Mouse (Mus musculus) stomach, embryonic 14.5 days (tissue): Measurements from ENCODE around the gene Lsr. TPM values are rescaled to one million over a fixed set of nuclear protein-coding genes. Genes with fewer than 3 reads are reported as not detected.

Experiments
- ATAC-seq: fragments of 200-750 bp; cut with Nextera tagmentation; 2 replicates; pipeline ENCODE4 v1.8.0; 2017; ENCODE audit warnings: low read depth, moderate TSS enrichment; ENCODE audit not compliant: insufficient number of reproducible peaks, insufficient read depth, low FRiP score
- H3K27ac ChIP-seq: fragments of 300-500 bp; sonication (generic); 2 replicates; pipeline ENCODE4 v1.5.1; 2014; ENCODE audit warnings: mild to moderate bottlenecking, low read length, moderate library complexity, mixed read lengths
- H3K27me3 ChIP-seq: fragments of 300-500 bp; sonication (generic); 2 replicates; pipeline ENCODE4 v1.6.1; 2014; ENCODE audit warnings: low read length, control low read depth, mixed read lengths; ENCODE audit not compliant: control insufficient read depth, insufficient read depth
- H3K36me3 ChIP-seq: fragments of 300-500 bp; sonication (generic); 2 replicates; pipeline ENCODE4 v1.6.1; 2014; ENCODE audit warnings: mild to moderate bottlenecking, control low read depth, low read length, moderate library complexity, mixed read lengths; ENCODE audit not compliant: control insufficient read depth, insufficient read depth
- H3K4me1 ChIP-seq: fragments of 300-500 bp; sonication (generic); 2 replicates; pipeline ENCODE4 v1.6.1; 2014; ENCODE audit warnings: low read length, control low read depth, mixed read lengths; ENCODE audit not compliant: control insufficient read depth, insufficient read depth
- H3K4me2 ChIP-seq: fragments of 300-500 bp; sonication (generic); replicated peaks from 2 replicates; pipeline ENCODE4 v1.6.1; 2014; ENCODE audit warnings: low read depth, low read length, control low read depth
- H3K4me3 ChIP-seq: fragments of 300-500 bp; sonication (generic); 2 replicates; pipeline ENCODE4 v1.5.1; 2014; ENCODE audit warnings: low read depth, low read length, control low read depth
- H3K9ac ChIP-seq: fragments of 300-500 bp; sonication (generic); replicated peaks from 2 replicates; pipeline ENCODE4 v1.6.1; 2014; ENCODE audit warnings: low read depth, mild to moderate bottlenecking, control low read depth, low read length, moderate library complexity, mixed read lengths
- H3K9me3 ChIP-seq: fragments of 300-500 bp; sonication (generic); 2 replicates; pipeline ENCODE4 v1.6.1; 2016; ENCODE audit warnings: low read depth, low read length, control low read depth; ENCODE audit not compliant: control insufficient read depth
- WGBS: fragments of 180-500 bp; shearing (Covaris S2); extraction: QIAGEN DNeasy Blood & Tissue Kit; methylation state at CpG from one replicate; pipeline ENCODE4 v1.1.7; 2014; 5-methylcytosine and 5-hydroxymethylcytosine counted together
- polyA plus RNA-seq: library from polyadenylated mRNA; unstranded; fragments of >200 nt; fragmentation: Nextera tagmentation; extraction: Ambion mirVana; gene quantifications from 2 replicates; pipeline ENCODE4 v1.2.1, GENCODE M21; 2014

The Lsr gene
- 70.5 and 79.5 TPM in 2 replicates for polyA plus RNA-seq

DNA sequence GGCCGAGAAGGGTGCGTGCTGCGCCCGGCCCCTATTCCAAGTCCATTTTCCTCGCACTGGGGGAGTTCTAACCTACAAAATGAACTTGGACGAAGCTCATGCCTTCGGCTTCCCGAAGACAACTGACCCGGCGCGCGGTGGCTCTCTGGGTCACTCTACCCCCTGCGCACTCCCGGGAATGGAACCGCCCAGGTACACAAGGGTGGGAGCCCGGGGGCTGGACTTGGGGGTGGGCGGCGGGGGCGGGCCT, at the start of gene Lsr:
TSS of gene Lsr (minus strand) at position 214 of the 250 bp plus-strand sequence.
- WGBS, result 1% methylated on average over 19 of the region's 19 CpGs

DNA sequence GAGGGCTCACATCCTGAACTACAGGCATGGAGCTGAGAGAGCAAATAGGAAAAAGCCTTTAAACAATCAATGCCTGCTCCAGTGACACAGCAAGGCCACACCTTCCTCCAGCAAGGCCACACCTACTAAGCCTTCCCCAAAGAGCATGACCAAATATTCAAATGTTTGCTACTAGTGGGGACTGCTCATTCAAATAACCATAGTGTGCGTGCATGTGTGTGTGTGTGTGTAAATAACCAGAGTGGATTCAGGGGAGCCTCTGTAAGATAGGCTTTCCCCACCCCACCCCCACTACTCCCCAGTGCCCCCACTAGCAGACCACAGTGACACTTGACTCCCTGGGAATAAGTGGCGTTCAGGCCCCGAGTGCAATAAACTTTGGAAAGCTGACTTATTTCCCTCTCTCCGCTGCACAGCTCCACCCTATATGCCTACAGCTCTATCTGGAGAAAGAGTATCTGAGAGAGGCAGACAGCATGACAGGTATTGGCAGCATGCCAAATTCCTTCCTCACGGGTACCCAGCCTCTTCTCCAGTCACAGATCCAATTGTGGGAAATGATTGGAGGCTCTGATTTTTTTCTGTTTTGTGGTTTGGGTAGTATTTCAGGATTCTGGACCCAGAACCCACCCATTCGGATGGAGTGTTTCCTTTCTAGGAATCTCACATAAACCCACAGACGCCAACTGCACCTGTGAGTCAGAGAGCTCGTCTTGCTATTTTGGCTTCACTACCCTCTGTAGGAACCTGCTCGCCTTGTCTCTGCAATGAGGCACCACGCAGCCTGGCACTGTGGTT, 44.0 kb upstream of the Lsr start:
- H3K27me3 ChIP-seq, result no peaks in the 10 kb centered on the region
- H3K27ac ChIP-seq, result no peak overlapping the region
- no peak overlapping the region for H3K4me2 ChIP-seq
- peaks cover 6% of the 10 kb centered on the region; the same call in 1 of the 2 replicates for H3K4me1 ChIP-seq
- H3K4me3 ChIP-seq, result no peak overlapping the region
- H3K9me3 ChIP-seq, result no peaks in the 10 kb centered on the region
- ATAC-seq, result peak; percentile 40; the same call in 1 of the 2 replicates
- H3K36me3 ChIP-seq, result no peaks in the 10 kb centered on the region
- WGBS, result 34% methylated on average over 10 of the region's 10 CpGs
- H3K9ac ChIP-seq, result no peak overlapping the region

More for the DNA sequence above, at the start of gene Lsr:
- H3K27me3 ChIP-seq, result no peaks in the 10 kb centered on the region
- no peaks in the 10 kb centered on the region for H3K4me1 ChIP-seq
- H3K9me3 ChIP-seq, result no peaks in the 10 kb centered on the region
- peak within 1 kb of the TSS; percentile 49 for H3K9ac ChIP-seq
- 0 out of 2 replicates have a peak, but pooled peaks cover 7% of the 10 kb centered on the region for H3K36me3 ChIP-seq
- peak within 1 kb of the TSS; percentile 89 for H3K27ac ChIP-seq
- H3K4me3 ChIP-seq, result peak within 1 kb of the TSS; percentile 50
- no peak; the same call in 1 of the 2 replicates for ATAC-seq
- H3K4me2 ChIP-seq, result peak within 1 kb of the TSS; percentile 53

DNA sequence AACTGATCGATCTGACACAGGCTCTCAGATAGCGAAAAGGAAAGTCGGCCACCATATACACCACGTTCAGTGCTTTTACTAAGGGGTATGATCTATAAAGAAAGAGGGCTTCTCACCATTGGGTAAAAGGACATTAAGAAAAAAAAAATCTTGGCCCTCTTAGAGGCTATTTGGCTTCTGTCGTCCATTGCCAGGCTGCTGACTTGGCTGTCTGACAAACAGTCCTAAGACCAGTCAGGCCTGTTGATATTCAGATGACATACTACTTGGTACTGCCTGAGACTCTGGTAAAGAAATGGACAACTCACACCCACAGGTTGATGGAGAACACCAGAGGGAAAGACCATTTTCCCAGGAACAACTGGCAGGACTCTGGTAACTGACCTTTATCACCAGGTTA, 39.7 kb upstream of the Lsr start:
- Histone ChIP-seq H3K27ac (no peak overlapping the region), H3K36me3 (no peaks in the 10 kb centered on the region), H3K4me1 (peaks cover 8% of the 10 kb centered on the region; the same call in 1 of the 2 replicates), H3K27me3 (no peaks in the 10 kb centered on the region), H3K9me3 (no peaks in the 10 kb centered on the region), H3K4me3 (no peak overlapping the region), H3K4me2 (no peak overlapping the region), H3K9ac (no peak overlapping the region)
- WGBS, result 73% methylated on average over 5 of the region's 5 CpGs
- ATAC-seq, result no peak

DNA sequence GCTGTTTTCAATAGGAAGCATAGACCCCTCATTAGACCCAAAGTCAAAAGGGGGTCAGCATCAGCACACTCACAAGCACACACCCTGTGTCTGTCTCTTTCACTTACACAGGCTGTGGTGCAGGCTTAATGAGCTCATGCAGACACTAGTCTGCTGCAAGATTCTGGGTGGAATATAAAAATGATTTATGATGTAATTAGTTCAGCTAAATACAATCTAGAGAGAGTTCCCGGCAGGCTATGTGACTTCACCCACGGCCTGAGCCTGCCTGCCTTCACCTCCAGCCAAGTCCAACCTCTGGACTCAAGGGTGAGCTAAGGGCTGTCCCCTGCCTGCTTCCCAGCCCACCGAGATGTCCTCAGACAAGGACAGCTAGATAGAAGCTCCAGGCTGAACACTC, 35.6 kb upstream of the Lsr start:
- Histone ChIP-seq H3K27me3 (no peaks in the 10 kb centered on the region), H3K4me3 (no peak overlapping the region), H3K36me3 (no peaks in the 10 kb centered on the region), H3K4me2 (no peak overlapping the region), H3K4me1 (0 out of 2 replicates have a peak, but pooled peaks cover 2% of the 10 kb centered on the region), H3K9me3 (no peaks in the 10 kb centered on the region), H3K9ac (no peak overlapping the region), H3K27ac (no peak overlapping the region)
- no peak for ATAC-seq
- 37% methylated on average over 3 of the region's 3 CpGs for WGBS

DNA sequence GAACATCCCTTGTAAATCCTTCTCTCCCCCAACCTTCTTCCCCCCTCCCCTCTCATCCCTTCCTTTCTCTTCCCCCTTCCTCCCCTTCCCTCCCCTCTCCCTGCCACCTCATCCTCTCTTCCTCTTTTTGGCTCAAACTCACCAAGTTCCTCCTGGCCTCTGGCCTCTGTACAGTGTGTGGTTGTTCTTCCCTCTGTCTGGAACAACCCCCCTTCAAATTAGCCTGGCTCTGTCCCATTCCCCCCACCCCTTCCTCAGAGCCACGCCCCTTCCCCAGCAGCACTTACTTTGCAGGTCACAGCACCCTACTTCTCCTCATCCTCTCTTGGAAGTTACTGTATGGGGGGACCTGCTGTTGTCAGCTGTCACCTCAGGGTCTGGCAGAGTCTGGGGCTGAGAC, 34.9 kb upstream of the Lsr start:
- no peak for ATAC-seq
- 62% methylated on average over 1 of the region's 1 CpGs for WGBS
- Histone ChIP-seq H3K4me3 (no peak overlapping the region), H3K9ac (no peak overlapping the region), H3K27ac (no peak overlapping the region), H3K4me2 (no peak overlapping the region), H3K4me1 (0 out of 2 replicates have a peak, but pooled peaks cover 2% of the 10 kb centered on the region), H3K9me3 (no peaks in the 10 kb centered on the region), H3K27me3 (no peaks in the 10 kb centered on the region), H3K36me3 (no peaks in the 10 kb centered on the region)

DNA sequence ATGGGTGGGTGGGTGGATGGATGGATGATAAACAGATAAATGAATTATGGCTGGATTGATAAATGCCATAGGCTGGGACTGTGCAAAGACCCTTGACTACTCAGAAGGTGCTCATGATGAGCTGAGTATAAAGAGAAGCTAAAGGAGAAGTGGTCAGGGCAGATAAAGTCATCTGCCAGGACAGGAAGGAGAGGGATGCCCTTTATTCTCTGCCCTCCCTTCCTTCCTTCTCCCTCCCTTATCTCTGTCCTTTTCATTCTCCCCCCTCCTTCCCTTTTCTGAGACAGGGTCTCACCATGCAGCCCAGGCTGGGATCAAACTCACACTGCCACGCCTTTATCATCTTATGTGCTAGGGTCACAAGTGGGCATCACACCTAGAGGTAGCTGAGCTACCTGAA, 34.5 kb upstream of the Lsr start:
- 76% methylated on average over 1 of the region's 1 CpGs for WGBS
- Histone ChIP-seq H3K27ac (no peak overlapping the region), H3K4me3 (no peak overlapping the region), H3K4me2 (no peak overlapping the region), H3K9me3 (no peaks in the 10 kb centered on the region), H3K9ac (no peak overlapping the region), H3K4me1 (0 out of 2 replicates have a peak, but pooled peaks cover 2% of the 10 kb centered on the region), H3K36me3 (no peaks in the 10 kb centered on the region), H3K27me3 (no peaks in the 10 kb centered on the region)
- no peak for ATAC-seq

DNA sequence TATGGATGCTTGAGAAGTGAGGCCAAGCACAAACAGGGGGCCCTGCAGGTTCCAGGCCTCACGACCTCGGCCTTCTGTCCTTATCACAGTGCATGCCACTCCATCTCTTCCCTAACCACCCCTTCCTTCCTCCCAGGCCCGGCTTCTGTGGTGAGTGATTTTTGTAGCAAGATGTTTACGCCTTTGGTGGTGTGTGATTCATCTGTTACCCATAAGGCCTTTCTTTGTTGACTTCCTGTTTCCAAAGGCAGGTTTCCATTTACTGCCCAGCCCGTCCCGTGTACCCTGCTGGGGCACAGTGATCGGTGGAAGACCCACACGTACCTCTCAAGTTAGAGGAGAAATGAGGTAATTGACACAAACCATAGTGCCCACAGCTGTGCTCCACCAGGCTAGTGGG, 29.4 kb upstream of the Lsr start:
- ATAC-seq, result no peak
- WGBS, result 66% methylated on average over 8 of the region's 8 CpGs
- H3K4me3 ChIP-seq, result no peak overlapping the region
- H3K27ac ChIP-seq, result no peak overlapping the region
- H3K9ac ChIP-seq, result no peak overlapping the region
- H3K4me2 ChIP-seq, result no peak overlapping the region
- no peaks in the 10 kb centered on the region for H3K9me3 ChIP-seq
- no peaks in the 10 kb centered on the region for H3K36me3 ChIP-seq
- H3K27me3 ChIP-seq, result no peaks in the 10 kb centered on the region
- H3K4me1 ChIP-seq, result peaks cover 11% of the 10 kb centered on the region; the same call in 1 of the 2 replicates

DNA sequence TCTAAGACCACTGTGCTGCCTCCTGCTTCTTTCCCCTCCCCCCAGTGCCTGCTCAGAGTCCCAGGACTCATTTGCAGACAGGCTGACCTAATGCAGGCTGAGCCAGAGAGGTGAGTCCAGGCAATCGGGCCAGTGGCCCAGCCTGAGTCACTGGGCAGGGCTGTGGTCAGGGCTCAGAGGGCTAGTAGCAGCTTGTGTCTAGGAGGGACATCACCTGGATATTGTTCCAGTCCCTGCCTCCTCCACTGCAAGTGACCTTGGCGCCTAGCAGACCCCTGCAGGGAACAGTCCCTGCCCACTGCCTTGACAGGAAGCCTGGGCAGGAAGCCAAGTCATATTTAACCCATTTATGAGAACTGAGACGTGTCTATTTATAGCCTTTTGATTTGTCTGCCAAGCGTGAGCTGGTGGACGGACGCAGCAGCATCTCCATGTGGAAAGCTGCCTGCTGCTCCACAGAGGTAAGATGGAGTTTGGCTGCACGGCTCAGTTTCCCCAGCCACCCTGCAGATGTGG, 27.3 kb upstream of the Lsr start:
- WGBS, result 12% methylated on average over 7 of the region's 7 CpGs
- Histone ChIP-seq H3K9me3 (no peaks in the 10 kb centered on the region), H3K4me2 (no peak overlapping the region), H3K4me1 (peaks cover 11% of the 10 kb centered on the region; the same call in 1 of the 2 replicates), H3K27ac (peak overlapping the region; percentile 21; the same call in 1 of the 2 replicates), H3K4me3 (no peak overlapping the region), H3K36me3 (no peaks in the 10 kb centered on the region), H3K27me3 (no peaks in the 10 kb centered on the region), H3K9ac (no peak overlapping the region)
- peak; percentile 86; the same call in 1 of the 2 replicates for ATAC-seq
